Mouse (Mus musculus): Measurements from ENCODE around the gene Mup17.
"Not testable (repeated sequence)": the region's sequence is repeated elsewhere in the genome, so short reads cannot be mapped to it uniquely, and the experiment has no call there.

The Mup17 gene

DNA sequence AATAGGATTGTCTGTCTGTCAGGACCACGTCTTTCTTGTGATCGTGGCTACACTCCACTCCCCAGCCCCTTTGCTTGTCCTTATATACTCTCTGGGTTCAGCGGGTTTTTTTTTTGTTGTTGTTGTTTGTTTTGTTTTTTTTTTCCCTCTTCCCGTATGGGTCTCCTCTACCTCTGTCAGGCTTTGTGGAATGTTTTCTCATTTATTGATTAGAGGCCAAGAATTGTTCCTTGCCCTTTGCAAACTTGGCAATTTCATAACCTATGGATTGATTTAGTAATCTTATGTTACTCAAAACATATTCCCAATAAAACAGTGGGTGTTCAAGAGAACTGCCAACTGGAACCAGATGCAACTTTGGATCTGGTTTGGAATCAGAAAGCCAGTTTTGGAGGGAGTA lies at the start of gene Mup17:
Gene Mup17 (minus strand): TSS at position 101 of the 400 bp plus-strand sequence.
- not testable (repeated sequence) for DNase-seq

DNA sequence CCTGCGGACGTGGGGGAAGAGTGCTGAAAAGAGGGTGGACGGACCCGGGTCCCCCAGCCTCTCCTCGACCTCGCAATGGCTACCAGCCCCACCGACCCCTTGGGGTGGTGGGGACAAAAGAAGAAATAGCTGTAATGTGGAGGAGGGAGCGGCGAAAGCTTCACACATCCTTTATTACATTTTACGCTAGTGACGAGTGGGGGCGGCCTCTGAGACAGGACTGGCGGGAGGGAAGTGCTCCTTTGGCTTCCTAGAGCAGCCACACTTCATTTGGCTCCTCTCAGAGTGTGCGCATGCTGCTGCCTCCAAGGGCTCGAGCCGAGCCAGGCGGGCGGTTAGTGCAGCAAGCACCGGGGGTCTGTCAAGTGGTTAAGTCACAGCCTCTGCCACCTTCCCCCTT lies 24.1 kb downstream of the Mup17 start:
- not testable (repeated sequence) for DNase-seq

DNA sequence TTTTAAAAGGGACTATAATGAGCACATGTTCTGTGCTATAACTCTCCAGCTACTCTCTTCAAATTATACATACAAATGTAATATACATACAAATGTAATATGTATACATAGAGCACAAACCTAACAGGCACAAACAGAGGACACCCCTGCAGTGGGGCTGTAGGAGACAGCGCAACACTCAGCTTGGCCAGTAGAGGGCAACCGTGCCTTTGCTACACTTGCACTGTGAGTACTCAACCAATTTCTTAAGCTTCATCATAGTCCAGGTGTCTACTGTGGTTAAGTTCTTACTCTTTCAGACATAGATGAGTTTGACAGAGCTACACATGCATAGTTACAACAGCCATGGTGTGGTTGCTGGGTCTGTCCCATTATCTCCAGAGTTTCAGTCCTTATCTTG lies 39.8 kb downstream of the Mup17 start:
- DNase-seq = peak; percentile 2

Measured in right cerebral cortex, adult 18-20 months (tissue).